15 mouse cellular contexts compared by ENCODE assay signal in genomic region chr11:117536586-117536985, GRCm38 (mm10). TPM values are rescaled to one million over a fixed set of nuclear protein-coding genes. Genes with fewer than 3 reads are reported as not detected.
DNase-seq lines count a peak whose midpoint lies in the region; ATAC-seq lines count a peak whose summit lies in the region.
"Had no signal": no experiment of that assay in that cellular context is flagged by ENCODE, and none has a peak within 500 bp of the region (broad histone marks: within the 10 kb centered on the region; RNA-seq: fewer than 3 reads in every experiment).

No protein-coding gene starts in this region.

- no peak overlapping the region for H3K4me3 ChIP-seq in heart, embryonic 10.5 days
- H3K4me3 ChIP-seq in forebrain, embryonic 14.5 days (ENCODE audit: low read depth, low read length) = no peak overlapping the region

- H3K9me3 ChIP-seq in heart, embryonic 10.5 days = no peaks in the 10 kb centered on the region
- H3K9me3 ChIP-seq in forebrain, embryonic 14.5 days (replicated peaks; ENCODE audit: control insufficient read depth, low read length) = no peaks in the 10 kb centered on the region

- peaks cover 10% of the 10 kb centered on the region for H3K4me1 ChIP-seq in heart, embryonic 10.5 days
- peaks cover 39% of the 10 kb centered on the region for H3K4me1 ChIP-seq in forebrain, embryonic 14.5 days (ENCODE audit: control insufficient read depth, insufficient read depth, low read length)

- H3K36me3 ChIP-seq in heart, embryonic 10.5 days = no peaks in the 10 kb centered on the region
- H3K36me3 ChIP-seq in forebrain, embryonic 14.5 days (ENCODE audit: control insufficient read depth, insufficient read depth, low read length) = no peaks in the 10 kb centered on the region

- H3K9ac ChIP-seq in forebrain, embryonic 14.5 days (ENCODE audit: low read length) = no peak overlapping the region

- H3K27me3 ChIP-seq in heart, embryonic 10.5 days (ENCODE audit: insufficient read depth, poor library complexity, severe bottlenecking) = peaks cover 34% of the 10 kb centered on the region
- no peaks in the 10 kb centered on the region for H3K27me3 ChIP-seq in forebrain, embryonic 14.5 days (replicated peaks; ENCODE audit: control insufficient read depth, insufficient read depth, low read length)

- 44% methylated on average over 3 of the region's 3 CpGs for WGBS in heart, embryonic 10.5 days
- 61% methylated on average over 3 of the region's 3 CpGs for WGBS in forebrain, embryonic 14.5 days

- DNase-seq in heart, adult 18-20 months = peak; percentile 63 to 83
- DNase-seq in heart, embryonic 10.5 days (ENCODE audit: low spot score) = no peak
- peak; percentile 84 for DNase-seq in MN1 (ENCODE audit: low spot score)
- DNase-seq in gastrocnemius, adult 18-20 months (ENCODE audit: low spot score) = peak; percentile 71
- DNase-seq in kidney, postnatal 14 days = peak; percentile 49
- no peak for DNase-seq in right cerebral cortex, postnatal 14 days
- no peak for DNase-seq in embryo, embryonic 10.5 days (ENCODE audit: low spot score)
- DNase-seq in forebrain, embryonic 14.5 days (ENCODE audit: low spot score) = no peak
- DNase-seq: cerebellum, postnatal 25 days; left cerebral cortex, postnatal 4 days had no signal

- no peak overlapping the region for H3K4me2 ChIP-seq in forebrain, embryonic 14.5 days (ENCODE audit: low read length)

- ATAC-seq in forebrain, embryonic 14.5 days = no peak
- ATAC-seq: activated CD4-positive, CD25-positive, alpha-beta regulatory T cell, adult 4 months; forebrain, embryonic 16.5 days had no signal

- H3K27ac ChIP-seq in heart, embryonic 10.5 days = no peak overlapping the region
- H3K27ac ChIP-seq in forebrain, embryonic 14.5 days (ENCODE audit: low read depth, low read length) = no peak overlapping the region

RNA-seq across cellular contexts. Expression of gene Gm11733, which starts 52.4 kb away (rescaled TPM):
- total RNA-seq in heart, adult 18-20 months (2021) = not detected
- not detected in 2 replicates for polyA plus RNA-seq in heart, embryonic 10.5 days (2016; fragmentation: Nextera tagmentation; extraction: Ambion mirVana)
- total RNA-seq in gastrocnemius, adult 18-20 months (2021) = not detected
- polyA plus RNA-seq in forebrain, embryonic 14.5 days (2014; fragmentation: Nextera tagmentation; extraction: Ambion mirVana) = 0.09 and 0.11 TPM in 2 replicates
- total RNA-seq: left cerebral cortex, postnatal 4 days; megakaryocyte progenitor cell, adult 5-6 weeks had no signal
- polyA plus RNA-seq: forebrain, embryonic 16.5 days; neural tube, embryonic 14.5 days; stomach, embryonic 14.5 days had no signal

Comparison
In these comparisons a context has a peak if more than half of its experiments do, and no peak if none do; other contexts are left out.
1. DNase-seq: peak in heart, adult 18-20 months (2 of 2), MN1 (single experiment), gastrocnemius, adult 18-20 months (single experiment) and kidney, postnatal 14 days (single experiment); none in heart, embryonic 10.5 days (single experiment), right cerebral cortex, postnatal 14 days (single experiment), embryo, embryonic 10.5 days (single experiment) and forebrain, embryonic 14.5 days (single experiment).